Mouse (Mus musculus) lung, postnatal 0 days (tissue): ENCODE measurements around the gene Bbs10. TPM values are rescaled to one million over a fixed set of nuclear protein-coding genes. Genes with fewer than 3 reads are reported as not detected.
A peak's percentile ranks its signal among the peaks of the same experiment; 100 is the strongest.

Source experiments
- ATAC-seq: fragments of 200-750 bp; cut with Nextera tagmentation; 2 replicates; pipeline ENCODE4 v1.8.0; 2017; ENCODE audit warnings: moderate library complexity
- DNase-seq: peaks from one replicate; pipeline ENCODE4 v3.0.0-alpha.2; 2016; ENCODE audit warnings: low spot score
- H3K27ac ChIP-seq: fragments of 300-500 bp; sonication (generic); 2 replicates; pipeline ENCODE4 v1.5.1; 2014; ENCODE audit warnings: antibody characterized with exemption, mild to moderate bottlenecking, low read length, mixed read lengths
- H3K27me3 ChIP-seq: fragments of 300-500 bp; sonication (generic); replicated peaks from 2 replicates; pipeline ENCODE4 v1.6.1; 2014; ENCODE audit warnings: low read length, mixed read lengths; ENCODE audit not compliant: insufficient read depth
- H3K36me3 ChIP-seq: fragments of 300-500 bp; sonication (generic); 2 replicates; pipeline ENCODE4 v1.6.1; 2014; ENCODE audit warnings: low read length, mixed read lengths; ENCODE audit not compliant: insufficient read depth
- H3K4me1 ChIP-seq: fragments of 300-500 bp; sonication (generic); 2 replicates; pipeline ENCODE4 v1.6.1; 2014; ENCODE audit warnings: antibody characterized with exemption, low read depth, low read length, mixed read lengths; ENCODE audit not compliant: insufficient read depth
- H3K4me2 ChIP-seq: fragments of 300-500 bp; sonication (generic); replicated peaks from 2 replicates; pipeline ENCODE4 v1.6.1; 2014; ENCODE audit warnings: low read depth, mild to moderate bottlenecking, low read length, moderate library complexity, mixed read lengths
- H3K4me3 ChIP-seq: fragments of 300-500 bp; sonication (generic); 2 replicates; pipeline ENCODE4 v1.5.1; 2014; ENCODE audit warnings: low read depth, low read length
- H3K9ac ChIP-seq: fragments of 300-500 bp; sonication (generic); replicated peaks from 2 replicates; pipeline ENCODE4 v1.6.1; 2014; ENCODE audit warnings: low read depth, mild to moderate bottlenecking
- H3K9me3 ChIP-seq: fragments of 300-500 bp; sonication (generic); 2 replicates; pipeline ENCODE4 v1.6.1; 2016; ENCODE audit warnings: low read length, mixed read lengths
- CTCF ChIP-seq: IDR thresholded peaks from 2 replicates; pipeline ENCODE4 v1.5.1; 2016; ENCODE audit warnings: antibody characterized with exemption, mild to moderate bottlenecking
- EP300 ChIP-seq: IDR thresholded peaks from 2 replicates; pipeline ENCODE4 v1.6.1; 2016; ENCODE audit warnings: antibody characterized with exemption, mild to moderate bottlenecking, control low read depth
- WGBS: fragments of 180-500 bp; shearing (Covaris S2); extraction: QIAGEN DNeasy Blood & Tissue Kit; methylation state at CpG from one replicate; pipeline ENCODE4 v1.1.7; 2014; 5-methylcytosine and 5-hydroxymethylcytosine counted together
- polyA plus RNA-seq: library from polyadenylated mRNA; unstranded; fragments of >200 nt; fragmentation: Nextera tagmentation; extraction: Ambion mirVana; gene quantifications from 2 replicates; pipeline ENCODE4 v1.2.1, GENCODE M21; 2015

Gene Bbs10
- polyA plus RNA-seq, 1 experiment from 2014 or later: 3.2 TPM

DNA sequence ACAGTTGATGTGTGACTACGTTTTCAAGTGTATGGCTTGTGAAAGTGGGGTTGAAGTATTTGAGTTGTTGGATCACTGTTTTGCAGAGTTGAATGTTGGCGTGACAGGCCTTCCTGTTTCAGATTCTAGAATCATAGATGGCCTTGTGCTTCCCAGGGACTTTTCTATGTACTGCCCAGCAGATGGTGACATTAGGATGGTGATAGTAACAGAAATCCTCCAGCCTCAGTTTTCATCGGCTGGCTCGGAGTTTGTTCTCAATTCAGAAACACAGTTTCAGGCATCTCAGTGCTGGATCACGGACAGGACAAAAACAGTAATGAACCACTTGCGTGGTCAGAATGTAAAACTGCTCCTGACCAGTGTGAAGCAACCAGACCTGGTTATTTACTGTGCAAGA is 1.1 kb downstream of the Bbs10 start:
- no peak overlapping the region for H3K27ac ChIP-seq
- TF ChIP-seq CTCF: peak; percentile 43
- TF ChIP-seq EP300: 0 out of 2 replicates have a peak, but pooled peaks have one; percentile 14
- ATAC-seq: no peak
- H3K4me1 ChIP-seq: no peaks in the 10 kb centered on the region; the same call in 1 of the 2 replicates
- H3K36me3 ChIP-seq: no peaks in the 10 kb centered on the region
- no peaks in the 10 kb centered on the region for H3K9me3 ChIP-seq
- WGBS: 59% methylated on average over 6 of the region's 6 CpGs
- H3K4me3 ChIP-seq: no peak overlapping the region
- H3K9ac ChIP-seq: no peak overlapping the region
- H3K27me3 ChIP-seq: no peaks in the 10 kb centered on the region
- peak; percentile 46 for DNase-seq
- H3K4me2 ChIP-seq: no peak overlapping the region

DNA sequence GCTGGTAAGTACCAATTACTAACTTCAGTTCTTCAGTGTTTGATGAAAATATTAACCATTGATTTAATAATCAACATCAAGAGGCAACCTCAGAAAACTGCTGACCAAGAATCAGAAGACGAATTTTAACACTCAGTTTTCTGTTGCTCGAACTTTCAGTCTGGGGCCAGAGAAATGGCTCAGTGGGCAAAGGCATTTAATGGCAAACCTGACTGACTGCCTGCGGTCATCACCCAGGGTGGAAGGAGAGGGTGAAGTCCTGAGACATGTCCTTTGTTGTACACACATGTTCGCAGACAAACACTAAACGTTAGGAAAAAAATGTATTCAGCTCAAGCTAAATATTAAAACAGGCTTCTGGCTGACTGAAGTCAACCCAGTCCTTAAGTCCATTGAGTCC is 2.6 kb downstream of the Bbs10 start:
- H3K27me3 ChIP-seq: no peaks in the 10 kb centered on the region
- H3K36me3 ChIP-seq: no peaks in the 10 kb centered on the region
- DNase-seq (no peak), ATAC-seq (no peak)
- no peaks in the 10 kb centered on the region; the same call in 1 of the 2 replicates for H3K4me1 ChIP-seq
- no peak overlapping the region for H3K4me3 ChIP-seq
- no peak overlapping the region for H3K9ac ChIP-seq
- WGBS: 90% methylated on average over 5 of the region's 5 CpGs
- H3K9me3 ChIP-seq: no peaks in the 10 kb centered on the region
- no peak overlapping the region for H3K4me2 ChIP-seq
- H3K27ac ChIP-seq: no peak overlapping the region
- no peak for TF ChIP-seq EP300
- TF ChIP-seq CTCF: no peak

DNA sequence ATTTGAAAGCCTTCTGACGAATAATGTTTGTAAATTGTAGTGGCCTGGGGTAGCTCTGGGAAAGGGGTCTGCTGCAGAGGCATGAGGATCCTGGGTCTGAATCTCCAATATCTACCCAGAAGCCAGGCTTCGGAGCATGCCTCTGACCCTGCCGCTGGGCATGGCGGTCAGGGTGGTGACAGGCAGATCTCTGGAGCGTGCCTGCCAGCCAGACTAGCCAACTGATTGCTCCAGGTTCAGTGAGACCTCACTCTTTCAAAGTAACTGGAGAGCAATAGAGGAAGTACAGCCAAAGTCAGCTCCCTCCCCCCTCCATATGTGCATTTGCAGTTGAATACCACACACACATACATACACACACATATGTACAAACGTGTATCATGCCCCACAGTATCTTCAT is 4.0 kb downstream of the Bbs10 start:
- ATAC-seq: no peak
- H3K4me3 ChIP-seq: no peak overlapping the region
- no peak overlapping the region for H3K9ac ChIP-seq
- no peaks in the 10 kb centered on the region for H3K36me3 ChIP-seq
- TF ChIP-seq CTCF (no peak), EP300 (no peak)
- no peaks in the 10 kb centered on the region for H3K27me3 ChIP-seq
- no peak for DNase-seq
- no peak overlapping the region for H3K4me2 ChIP-seq
- H3K4me1 ChIP-seq: no peaks in the 10 kb centered on the region; the same call in 1 of the 2 replicates
- no peaks in the 10 kb centered on the region for H3K9me3 ChIP-seq
- no peak overlapping the region for H3K27ac ChIP-seq
- 95% methylated on average over 6 of the region's 6 CpGs for WGBS

DNA sequence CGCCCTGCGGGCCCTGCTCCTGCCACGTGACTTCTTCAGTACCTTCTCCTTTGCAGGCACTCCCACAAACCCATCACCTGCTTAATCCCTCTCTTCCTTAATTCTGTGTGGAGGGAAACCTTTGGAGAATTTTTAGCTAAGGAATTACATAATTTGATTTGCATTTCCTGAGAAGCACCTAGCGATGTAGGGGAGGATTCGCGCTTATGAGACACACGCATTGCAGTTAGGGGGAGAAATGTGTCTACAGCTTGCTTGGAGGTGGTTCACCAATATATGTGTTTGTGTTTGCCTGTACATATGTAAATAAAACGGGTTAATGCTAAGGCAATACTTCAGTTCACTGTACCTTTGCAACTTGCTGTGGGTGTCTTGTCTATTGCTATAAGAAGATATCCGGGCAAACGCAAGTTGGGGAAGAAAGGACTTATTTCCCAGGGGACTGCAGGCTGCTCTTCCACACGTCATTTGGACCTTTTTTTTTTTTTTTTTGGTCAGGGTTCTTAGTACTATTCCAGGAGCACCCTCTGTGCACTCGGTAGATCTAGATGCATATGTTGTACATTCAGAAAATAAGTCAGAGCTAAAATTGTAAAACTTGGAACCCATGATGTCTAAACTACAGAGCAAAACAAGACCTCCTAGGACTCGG is 10.5 kb downstream of the Bbs10 start:
- ATAC-seq (no peak), DNase-seq (no peak)
- Histone ChIP-seq H3K4me2 (no peak overlapping the region), H3K36me3 (no peaks in the 10 kb centered on the region), H3K27me3 (no peaks in the 10 kb centered on the region), H3K9me3 (no peaks in the 10 kb centered on the region), H3K4me3 (no peak overlapping the region), H3K9ac (no peak overlapping the region), H3K27ac (no peak overlapping the region), H3K4me1 (no peaks in the 10 kb centered on the region)
- TF ChIP-seq CTCF (no peak), EP300 (no peak)
- WGBS: 90% methylated on average over 13 of the region's 13 CpGs

DNA sequence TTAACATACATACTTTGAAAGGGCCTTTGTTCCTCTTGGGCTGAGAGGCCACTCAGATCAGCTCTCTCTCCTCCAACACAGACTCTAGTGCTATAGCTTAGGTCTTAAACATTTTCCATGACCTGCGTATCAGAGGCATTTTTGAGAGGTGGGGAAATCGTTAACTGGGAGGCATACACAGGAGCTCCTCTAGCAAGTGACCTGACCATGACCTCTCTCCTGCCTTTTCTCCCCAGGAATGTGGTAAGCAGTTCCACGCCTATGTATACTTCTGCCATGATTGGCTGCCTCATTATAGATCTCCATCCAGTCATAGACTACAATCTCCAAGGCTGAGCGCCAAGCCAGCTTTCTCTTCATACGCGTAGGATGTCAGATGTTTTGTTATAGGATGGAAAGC is 14.8 kb downstream of the Bbs10 start:
- no peak for TF ChIP-seq EP300
- Histone ChIP-seq H3K4me2 (no peak overlapping the region), H3K9ac (no peak overlapping the region), H3K4me3 (no peak overlapping the region), H3K27me3 (no peaks in the 10 kb centered on the region), H3K4me1 (no peaks in the 10 kb centered on the region), H3K27ac (no peak overlapping the region), H3K36me3 (no peaks in the 10 kb centered on the region), H3K9me3 (no peaks in the 10 kb centered on the region)
- 55% methylated on average over 6 of the region's 6 CpGs for WGBS
- DNase-seq (no peak), ATAC-seq (peak; percentile 40; the same call in 1 of the 2 replicates)

DNA sequence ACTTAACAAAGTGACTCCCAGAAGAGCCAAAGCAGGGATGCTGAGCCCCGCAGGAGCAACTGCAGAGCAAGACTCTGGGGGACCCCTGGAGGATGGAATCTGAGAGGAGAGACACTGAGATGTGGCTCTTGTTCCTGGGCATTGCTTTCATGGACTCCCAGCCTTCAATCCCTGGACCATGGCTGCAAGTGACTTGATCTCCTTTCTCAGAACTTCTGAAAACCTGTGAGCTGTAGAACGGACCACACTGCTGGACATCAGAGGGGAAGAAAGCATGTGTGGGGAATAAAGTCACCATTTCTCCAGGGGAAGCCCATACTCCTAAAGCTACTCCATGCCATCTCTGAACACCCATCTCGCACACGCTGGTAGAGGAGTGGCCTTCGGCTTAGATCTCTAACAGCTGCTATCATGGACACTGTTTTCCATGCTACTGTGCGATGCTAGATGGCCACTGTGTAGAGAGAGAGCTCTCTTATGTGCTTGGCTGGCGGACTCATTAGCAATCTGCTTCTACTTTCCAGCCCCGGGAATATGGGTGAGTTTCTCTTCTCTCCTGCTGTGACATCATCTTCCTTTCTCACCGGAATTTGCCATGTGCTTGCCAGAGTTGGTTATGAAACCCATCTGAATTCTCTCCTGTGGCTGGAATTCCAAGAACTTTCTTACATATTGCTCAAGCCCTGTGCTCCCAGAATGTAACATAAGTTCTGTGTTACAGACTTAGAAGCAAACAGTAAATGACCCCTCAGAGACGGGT is 16.3 kb downstream of the Bbs10 start:
- no peak for TF ChIP-seq CTCF
- peak; percentile 62 for TF ChIP-seq EP300
- H3K9me3 ChIP-seq: no peaks in the 10 kb centered on the region

More for the DNA sequence above, 16.3 kb downstream of the Bbs10 start:
- no peak overlapping the region for H3K9ac ChIP-seq
- no peaks in the 10 kb centered on the region for H3K4me1 ChIP-seq
- no peak overlapping the region for H3K27ac ChIP-seq
- DNase-seq (peak; percentile 88), ATAC-seq (peak; percentile 55)
- H3K36me3 ChIP-seq: no peaks in the 10 kb centered on the region
- no peak overlapping the region for H3K4me3 ChIP-seq
- WGBS: 64% methylated on average over 10 of the region's 10 CpGs
- H3K4me2 ChIP-seq: no peak overlapping the region
- H3K27me3 ChIP-seq: no peaks in the 10 kb centered on the region
